Mouse (Mus musculus): ENCODE data around the gene Il27ra. TPM values are rescaled to one million over a fixed set of nuclear protein-coding genes. Genes with fewer than 3 reads are reported as not detected.
"Not testable (repeated sequence)": the region's sequence is repeated elsewhere in the genome, so short reads cannot be mapped to it uniquely, and the experiment has no call there.

The Il27ra gene
- polyA plus RNA-seq, 1 experiment from 2014 or later, result 0.66 TPM

- H3K4me1 ChIP-seq, result peaks cover 18% of the 10 kb centered on the region
- ATAC-seq (ENCODE audit: insufficient number of reproducible peaks, insufficient read depth, low FRiP score, low TSS enrichment, low read depth), result no peak
- H3K27ac ChIP-seq, result no peak overlapping the region
- WGBS, result 91% methylated on average over 5 of the region's 5 CpGs
- no peaks in the 10 kb centered on the region for H3K36me3 ChIP-seq
- no peak overlapping the region for H3K9ac ChIP-seq
- H3K9me3 ChIP-seq, result no peaks in the 10 kb centered on the region
- H3K4me3 ChIP-seq, result no peak overlapping the region
- H3K4me2 ChIP-seq, result no peak overlapping the region
- peaks cover 46% of the 10 kb centered on the region for H3K27me3 ChIP-seq
Measured at GRCm38 (mm10) chr8:84015833-84016232, 26.6 kb downstream of the Il27ra start.

- Histone ChIP-seq H3K9me3 (no peaks in the 10 kb centered on the region), H3K27me3 (peaks cover 53% of the 10 kb centered on the region), H3K4me3 (peak overlapping the region; percentile 56), H3K9ac (peak overlapping the region; percentile 69; the same call in 1 of the 2 replicates), H3K27ac (no peak overlapping the region), H3K4me1 (peaks cover 28% of the 10 kb centered on the region), H3K4me2 (peak overlapping the region; percentile 97), H3K36me3 (no peaks in the 10 kb centered on the region)
- 5% methylated on average over 35 of the region's 35 CpGs for WGBS
- no peak for ATAC-seq (ENCODE audit: insufficient number of reproducible peaks, insufficient read depth, low FRiP score, low TSS enrichment, low read depth)
Measured at GRCm38 (mm10) chr8:84012499-84013165, 29.8 kb downstream of the Il27ra start.

- Histone ChIP-seq H3K27me3 (peaks cover 53% of the 10 kb centered on the region), H3K4me1 (peaks cover 28% of the 10 kb centered on the region), H3K9me3 (no peaks in the 10 kb centered on the region), H3K36me3 (no peaks in the 10 kb centered on the region), H3K4me3 (peak within 1 kb of the TSS; percentile 56), H3K27ac (no peak within 1 kb of the TSS), H3K4me2 (peak within 1 kb of the TSS; percentile 97), H3K9ac (peak within 1 kb of the TSS; percentile 69)
- 1% methylated on average over 45 of the region's 45 CpGs for WGBS
- no peak for ATAC-seq (ENCODE audit: insufficient number of reproducible peaks, insufficient read depth, low FRiP score, low TSS enrichment, low read depth)
Measured at GRCm38 (mm10) chr8:84011705-84012498, 30.5 kb downstream of the Il27ra start, which contains the start of gene 2210011C24Rik. Gene 2210011C24Rik, minus strand, starts transcription at chr8:84012171.

GRCm38 (mm10) chr8:84010625-84011611 lies 31.5 kb downstream of the Il27ra start:
- no peak for ATAC-seq (ENCODE audit: insufficient number of reproducible peaks, insufficient read depth, low FRiP score, low TSS enrichment, low read depth)
- Histone ChIP-seq H3K27me3 (peaks cover 53% of the 10 kb centered on the region), H3K27ac (no peak overlapping the region), H3K9ac (peak overlapping the region; percentile 69), H3K36me3 (no peaks in the 10 kb centered on the region), H3K4me1 (peaks cover 28% of the 10 kb centered on the region), H3K4me3 (peak overlapping the region; percentile 56), H3K4me2 (peak overlapping the region; percentile 97), H3K9me3 (no peaks in the 10 kb centered on the region)
- WGBS, result 2% methylated on average over 83 of the region's 83 CpGs

- peaks cover 32% of the 10 kb centered on the region for H3K4me1 ChIP-seq
- H3K4me3 ChIP-seq, result no peak overlapping the region
- H3K27me3 ChIP-seq, result peaks cover 52% of the 10 kb centered on the region
- H3K27ac ChIP-seq, result no peak overlapping the region
- no peak overlapping the region for H3K9ac ChIP-seq
- H3K4me2 ChIP-seq, result no peak overlapping the region
- 1% methylated on average over 11 of the region's 11 CpGs for whole genome bisulfite sequencing
- no peak for ATAC-seq (ENCODE audit: insufficient number of reproducible peaks, insufficient read depth, low FRiP score, low TSS enrichment, low read depth)
- no peaks in the 10 kb centered on the region for H3K36me3 ChIP-seq
- H3K9me3 ChIP-seq, result no peaks in the 10 kb centered on the region
Measured at GRCm38 (mm10) chr8:84009876-84010275, 32.5 kb downstream of the Il27ra start.

GRCm38 (mm10) chr8:84008362-84008761 lies 34.0 kb downstream of the Il27ra start:
- 27% methylated on average over 7 of the region's 7 CpGs for WGBS
- no peak for ATAC-seq (ENCODE audit: insufficient number of reproducible peaks, insufficient read depth, low FRiP score, low TSS enrichment, low read depth)
- Histone ChIP-seq H3K27ac (no peak overlapping the region), H3K9me3 (no peaks in the 10 kb centered on the region), H3K36me3 (no peaks in the 10 kb centered on the region), H3K27me3 (peaks cover 39% of the 10 kb centered on the region), H3K4me1 (peaks cover 41% of the 10 kb centered on the region), H3K4me2 (no peak overlapping the region), H3K9ac (no peak overlapping the region), H3K4me3 (no peak overlapping the region)

- H3K4me3 ChIP-seq; H3K27ac ChIP-seq; H3K9me3 ChIP-seq; H3K9ac ChIP-seq; ATAC-seq (ENCODE audit: insufficient number of reproducible peaks, insufficient read depth, low FRiP score, low TSS enrichment, low read depth): not testable (repeated sequence)
- H3K36me3 ChIP-seq, result peaks cover 15% of the 10 kb centered on the region
- H3K4me2 ChIP-seq, result peak overlapping the region; percentile 90
- peaks cover 40% of the 10 kb centered on the region for H3K4me1 ChIP-seq
- peaks cover 15% of the 10 kb centered on the region for H3K27me3 ChIP-seq
- 95% methylated on average over 7 of the region's 7 CpGs for WGBS
Measured at GRCm38 (mm10) chr8:84005502-84005901, 36.9 kb downstream of the Il27ra start.

- peaks cover 40% of the 10 kb centered on the region for H3K4me1 ChIP-seq
- ATAC-seq (ENCODE audit: insufficient number of reproducible peaks, insufficient read depth, low FRiP score, low TSS enrichment, low read depth), result peak; percentile 81
- under 1% methylated on average over 30 of the region's 30 CpGs for WGBS
Measured at GRCm38 (mm10) chr8:84004533-84005201, 37.7 kb downstream of the Il27ra start.

GRCm38 (mm10) chr8:84003612-84004246 lies 38.7 kb downstream of the Il27ra start:
- peak overlapping the region; percentile 90 for H3K4me2 ChIP-seq
- H3K27ac ChIP-seq, result peak overlapping the region; percentile 94
- 62% methylated on average over 6 of the region's 6 CpGs for WGBS
- H3K36me3 ChIP-seq, result peaks cover 24% of the 10 kb centered on the region
- H3K27me3 ChIP-seq, result 0 out of 2 replicates have a peak, but pooled peaks cover 5% of the 10 kb centered on the region
- H3K9me3 ChIP-seq, result no peaks in the 10 kb centered on the region
- no peak for ATAC-seq (ENCODE audit: insufficient number of reproducible peaks, insufficient read depth, low FRiP score, low TSS enrichment, low read depth)
- peak overlapping the region; percentile 85 for H3K9ac ChIP-seq
- H3K4me3 ChIP-seq, result peak overlapping the region; percentile 61
- peaks cover 47% of the 10 kb centered on the region for H3K4me1 ChIP-seq

More at GRCm38 (mm10) chr8:84004533-84005201, 37.7 kb downstream of the Il27ra start:
- no peaks in the 10 kb centered on the region for H3K9me3 ChIP-seq
- H3K9ac ChIP-seq, result peak overlapping the region; percentile 85
- peaks cover 20% of the 10 kb centered on the region for H3K36me3 ChIP-seq
- peak overlapping the region; percentile 61 for H3K4me3 ChIP-seq
- peak overlapping the region; percentile 94 for H3K27ac ChIP-seq
- peaks cover 7% of the 10 kb centered on the region; the same call in 1 of the 2 replicates for H3K27me3 ChIP-seq
- peak overlapping the region; percentile 90 for H3K4me2 ChIP-seq

- 63% methylated on average over 12 of the region's 12 CpGs for WGBS
- ATAC-seq (ENCODE audit: insufficient number of reproducible peaks, insufficient read depth, low FRiP score, low TSS enrichment, low read depth), result no peak
- H3K27ac ChIP-seq, result no peak overlapping the region; the same call in 1 of the 2 replicates
- peaks cover 24% of the 10 kb centered on the region for H3K36me3 ChIP-seq
- H3K27me3 ChIP-seq, result 0 out of 2 replicates have a peak, but pooled peaks cover 5% of the 10 kb centered on the region
- peak overlapping the region; percentile 90 for H3K4me2 ChIP-seq
- H3K9me3 ChIP-seq, result no peaks in the 10 kb centered on the region
- peaks cover 49% of the 10 kb centered on the region for H3K4me1 ChIP-seq
- H3K9ac ChIP-seq, result no peak overlapping the region
- H3K4me3 ChIP-seq, result no peak overlapping the region
Measured at GRCm38 (mm10) chr8:84002957-84003611, 39.3 kb downstream of the Il27ra start.
